Mouse (Mus musculus) small intestine, adult 2 months (tissue): Measurements from ENCODE around the gene Snx25.

Experiments
- CTCF ChIP-seq: fragments of 200-500 bp; IDR thresholded peaks from 2 replicates; pipeline ENCODE4 v1.5.1; 2012; ENCODE audit warnings: low read depth, mild to moderate bottlenecking, control low read depth, inconsistent platforms, low read length, moderate library complexity, mixed read lengths; ENCODE audit not compliant: insufficient replicate concordance, insufficient read length; ENCODE audit errors: extremely low read depth
- POLR2A ChIP-seq: fragments of 200-500 bp; IDR thresholded peaks from 2 replicates; pipeline ENCODE4 v1.6.1; 2012; ENCODE audit warnings: low read depth, mild to moderate bottlenecking, control low read depth, inconsistent platforms, low read length, moderate library complexity

DNA sequence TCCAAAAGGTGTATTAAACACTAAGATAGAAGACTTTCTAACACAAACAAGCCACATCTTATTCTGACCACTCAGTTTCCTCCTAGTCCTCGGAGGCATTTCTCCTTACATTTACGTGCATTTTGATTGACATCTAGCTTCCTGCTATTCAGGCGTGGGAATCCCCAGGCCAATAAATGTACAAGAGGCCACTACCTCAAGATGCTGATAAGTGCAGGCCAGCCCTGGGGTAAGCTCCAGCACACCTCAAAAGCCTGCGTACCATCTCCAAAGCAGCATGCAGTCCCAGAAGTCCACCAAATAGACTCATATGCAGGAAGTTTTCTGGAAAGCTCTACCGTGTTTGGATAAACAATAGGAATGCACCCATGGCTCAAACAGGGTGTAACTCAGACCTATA, 8.5 kb downstream of the Snx25 start:
- TF ChIP-seq POLR2A: no peak
- no peak for TF ChIP-seq CTCF
